Mouse (Mus musculus) monocyte, adult 5-6 weeks (primary cell): ENCODE measurements around the gene Hoxd8. TPM values are rescaled to one million over a fixed set of nuclear protein-coding genes. Genes with fewer than 3 reads are reported as not detected.

ENCODE experiments used
- ATAC-seq: fragments of 153-309, 156-312 bp; replicated peaks from 2 replicates; pipeline ENCODE4 v1.8.0; 2017; ENCODE audit warnings: mild to moderate bottlenecking; ENCODE audit not compliant: low TSS enrichment, insufficient number of reproducible peaks, severe bottlenecking, poor library complexity, low FRiP score
- total RNA-seq: library from RNA; stranded (forward); fragments of 200-1000, 200-491, 200-594 nt; gene quantifications from 3 replicates; pipeline ENCODE4 v1.2.3, GENCODE M21; 2017

Gene Hoxd8
- total RNA-seq, 1 experiment from 2014 or later = not detected

DNA sequence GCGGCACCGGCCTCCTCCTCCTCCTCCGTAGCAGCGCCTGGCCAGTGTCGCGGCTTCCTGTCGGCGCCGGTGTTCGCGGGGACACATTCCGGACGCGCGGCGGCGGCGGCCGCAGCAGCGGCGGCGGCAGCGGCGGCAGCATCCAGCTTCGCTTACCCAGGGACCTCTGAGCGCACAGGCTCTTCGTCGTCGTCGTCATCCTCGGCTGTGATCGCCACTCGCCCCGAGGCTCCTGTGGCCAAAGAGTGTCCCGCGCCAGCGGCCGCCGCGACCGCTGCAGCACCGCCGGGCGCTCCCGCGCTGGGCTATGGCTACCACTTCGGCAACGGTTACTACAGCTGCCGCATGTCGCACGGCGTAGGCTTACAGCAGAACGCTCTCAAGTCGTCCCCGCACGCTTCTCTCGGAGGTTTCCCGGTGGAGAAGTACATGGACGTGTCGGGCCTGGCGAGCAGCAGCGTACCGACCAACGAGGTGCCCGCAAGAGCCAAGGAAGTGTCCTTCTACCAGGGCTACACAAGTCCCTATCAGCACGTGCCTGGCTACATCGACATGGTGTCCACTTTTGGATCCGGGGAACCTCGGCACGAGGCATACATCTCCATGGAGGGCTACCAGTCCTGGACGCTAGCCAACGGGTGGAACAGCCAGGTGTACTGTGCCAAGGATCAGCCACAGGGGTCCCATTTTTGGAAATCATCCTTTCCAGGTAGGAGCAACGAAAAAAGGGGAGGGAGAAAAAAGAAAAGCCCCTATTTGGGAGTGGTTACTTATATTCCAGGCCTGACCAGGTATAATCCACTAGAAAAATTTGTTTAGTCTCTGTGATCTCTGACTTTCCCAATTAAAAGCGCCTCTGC, 35.8 kb upstream of the Hoxd8 start:
- ATAC-seq = no peak

DNA sequence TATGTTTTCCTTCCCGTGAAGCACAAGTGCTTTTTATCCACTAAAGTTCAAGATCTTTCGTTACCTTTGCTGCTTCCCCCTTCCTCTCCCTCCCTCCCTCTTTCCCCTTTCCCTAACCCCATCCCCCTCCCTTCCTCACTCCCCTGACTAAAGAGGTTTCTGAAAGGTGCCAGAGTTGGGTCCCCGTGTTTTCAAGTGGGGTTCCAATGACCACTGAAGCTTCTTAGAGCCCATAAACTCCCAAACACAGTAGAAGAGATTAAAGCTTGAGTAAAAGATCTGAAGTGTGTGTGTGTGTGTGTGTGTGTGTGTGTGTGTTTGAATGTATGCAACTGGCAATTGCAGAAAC, 35.2 kb upstream of the Hoxd8 start:
- ATAC-seq = no peak

DNA sequence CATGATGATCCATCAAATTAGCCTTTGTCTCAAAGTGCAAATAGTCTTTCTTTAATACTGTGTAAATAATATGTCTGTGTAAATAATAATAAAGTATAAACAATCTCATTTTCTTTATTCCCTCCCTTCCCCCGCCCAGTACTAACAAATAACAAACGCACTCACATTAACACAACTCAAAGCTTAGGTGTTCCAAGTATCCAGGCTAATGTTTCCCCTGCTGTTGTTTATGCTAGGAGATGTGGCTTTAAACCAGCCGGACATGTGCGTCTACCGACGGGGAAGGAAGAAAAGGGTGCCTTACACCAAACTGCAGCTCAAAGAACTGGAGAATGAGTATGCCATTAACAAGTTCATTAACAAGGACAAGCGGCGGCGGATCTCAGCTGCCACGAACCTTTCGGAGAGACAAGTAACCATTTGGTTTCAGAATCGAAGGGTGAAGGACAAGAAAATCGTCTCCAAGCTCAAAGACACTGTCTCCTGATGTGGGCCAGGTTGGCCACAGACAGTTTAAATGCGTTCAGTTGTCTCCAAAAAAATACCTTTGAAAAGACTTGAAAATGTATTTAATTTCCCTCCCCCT, 34.7 kb upstream of the Hoxd8 start:
- ATAC-seq = no peak

DNA sequence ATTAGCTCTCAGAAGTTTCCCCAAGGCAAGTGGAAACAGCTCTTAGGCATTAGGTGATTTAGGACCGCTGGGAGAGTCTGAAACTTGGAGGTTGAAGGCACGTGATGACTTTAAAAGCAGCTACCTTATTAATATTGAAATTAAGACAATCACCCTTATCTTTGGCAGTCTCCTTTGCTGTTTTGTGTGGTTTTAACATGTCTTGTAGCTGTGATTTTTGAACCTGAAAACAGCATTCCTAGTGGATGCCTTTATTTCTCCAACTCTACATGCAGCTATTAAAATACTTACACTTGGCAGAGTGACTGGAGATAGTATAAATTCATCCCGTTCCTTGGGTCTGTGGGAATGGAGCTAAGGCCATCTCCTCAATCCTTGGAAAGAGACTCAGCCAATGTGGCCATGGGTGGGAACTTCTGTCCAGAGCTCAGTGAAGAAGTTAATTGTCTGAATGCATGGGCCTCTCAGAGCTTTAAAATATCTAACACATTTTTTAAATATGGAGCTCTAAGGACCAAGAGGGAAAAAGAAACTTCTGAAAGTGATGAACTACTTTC, 33.7 kb upstream of the Hoxd8 start:
- ATAC-seq = no peak

DNA sequence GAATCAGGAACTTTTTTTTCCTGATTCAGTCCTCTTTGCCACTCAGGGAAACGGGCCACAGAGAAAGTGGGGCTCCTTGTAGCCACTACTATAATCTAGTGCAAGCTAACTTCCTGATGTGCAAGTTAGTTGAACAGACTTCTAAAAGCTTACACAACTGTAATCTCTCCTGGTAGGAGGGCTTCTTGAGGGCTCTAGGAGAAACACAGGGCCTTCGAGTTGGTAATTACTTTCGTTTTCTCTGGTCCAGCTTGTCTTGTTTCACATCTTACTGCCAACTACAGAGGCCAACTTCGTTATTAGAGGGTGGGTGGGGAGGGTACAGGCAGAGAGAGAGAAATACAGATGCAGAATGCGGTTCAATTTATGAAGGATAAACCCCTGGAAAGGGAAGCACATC, 32.6 kb upstream of the Hoxd8 start:
- ATAC-seq = no peak

DNA sequence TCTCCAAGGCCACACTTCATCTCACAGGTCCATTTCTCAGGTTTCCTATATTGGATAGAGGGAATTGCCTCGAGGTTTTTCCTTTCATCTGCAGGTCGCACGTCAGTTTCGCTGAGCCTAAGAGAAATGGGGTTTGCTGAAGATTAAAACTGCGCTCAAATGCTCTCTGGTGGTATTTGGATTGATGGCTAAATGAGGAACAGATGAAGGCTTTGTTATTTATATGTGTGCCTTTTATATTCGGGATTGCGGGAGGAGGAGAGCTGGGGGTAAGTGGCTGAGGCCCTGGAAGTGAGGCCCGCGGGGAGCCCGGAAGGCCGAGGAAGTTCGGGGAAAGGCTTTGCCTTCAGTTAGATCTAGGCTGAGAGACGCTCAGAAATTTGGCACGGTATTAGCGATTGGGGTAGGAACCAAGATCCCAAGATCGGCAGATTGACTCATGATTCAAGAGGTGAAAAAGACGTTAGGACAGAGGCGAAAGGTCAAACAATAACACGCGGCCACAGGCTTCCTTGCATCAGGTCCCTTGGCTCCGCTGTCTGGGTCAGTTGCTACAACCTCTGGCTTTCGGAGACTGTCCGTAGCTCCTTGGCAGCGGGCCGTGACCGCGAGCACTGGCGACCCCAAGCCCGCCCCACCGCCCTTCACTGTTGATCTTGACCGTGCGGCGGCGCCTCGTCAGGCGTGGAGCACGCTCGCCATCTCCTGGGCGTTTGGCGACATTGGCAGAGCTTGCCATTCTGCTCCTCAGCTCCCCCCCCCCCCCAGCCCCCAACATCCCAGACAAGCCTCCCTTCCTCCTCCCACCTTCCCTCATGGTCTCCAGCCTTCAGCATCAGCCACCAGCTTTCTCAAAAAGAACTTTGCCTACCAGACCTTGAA, 31.7 kb upstream of the Hoxd8 start:
- peak; percentile 54 for ATAC-seq

DNA sequence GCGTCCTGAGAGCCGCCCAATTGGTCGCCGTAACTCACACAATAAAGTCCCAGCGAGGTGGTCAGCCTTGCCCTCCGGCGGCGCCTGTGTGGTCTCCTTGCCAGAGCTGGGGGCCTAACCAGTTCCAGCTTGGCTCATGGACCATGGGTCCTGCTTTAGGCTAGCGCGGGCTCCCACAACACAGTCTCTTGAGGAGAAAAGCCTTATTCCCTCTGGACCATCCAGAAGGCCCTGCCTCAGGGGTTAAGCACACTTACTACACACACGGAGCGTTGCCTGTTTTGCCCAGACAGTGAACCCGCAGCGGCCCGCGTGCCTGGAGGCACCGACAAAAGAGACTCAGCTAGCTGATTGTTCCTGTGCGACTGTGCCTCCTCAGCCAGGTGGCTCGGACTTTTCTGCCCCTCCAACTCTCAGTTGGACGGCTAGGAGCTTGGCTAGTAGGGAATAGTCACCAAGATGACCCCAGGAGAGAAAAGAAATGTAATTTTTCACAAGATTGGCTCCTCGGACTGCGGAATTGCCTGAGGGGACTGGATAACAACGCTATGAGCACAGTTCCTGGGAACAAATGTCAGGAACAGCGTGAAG, 30.5 kb upstream of the Hoxd8 start:
- ATAC-seq = no peak

DNA sequence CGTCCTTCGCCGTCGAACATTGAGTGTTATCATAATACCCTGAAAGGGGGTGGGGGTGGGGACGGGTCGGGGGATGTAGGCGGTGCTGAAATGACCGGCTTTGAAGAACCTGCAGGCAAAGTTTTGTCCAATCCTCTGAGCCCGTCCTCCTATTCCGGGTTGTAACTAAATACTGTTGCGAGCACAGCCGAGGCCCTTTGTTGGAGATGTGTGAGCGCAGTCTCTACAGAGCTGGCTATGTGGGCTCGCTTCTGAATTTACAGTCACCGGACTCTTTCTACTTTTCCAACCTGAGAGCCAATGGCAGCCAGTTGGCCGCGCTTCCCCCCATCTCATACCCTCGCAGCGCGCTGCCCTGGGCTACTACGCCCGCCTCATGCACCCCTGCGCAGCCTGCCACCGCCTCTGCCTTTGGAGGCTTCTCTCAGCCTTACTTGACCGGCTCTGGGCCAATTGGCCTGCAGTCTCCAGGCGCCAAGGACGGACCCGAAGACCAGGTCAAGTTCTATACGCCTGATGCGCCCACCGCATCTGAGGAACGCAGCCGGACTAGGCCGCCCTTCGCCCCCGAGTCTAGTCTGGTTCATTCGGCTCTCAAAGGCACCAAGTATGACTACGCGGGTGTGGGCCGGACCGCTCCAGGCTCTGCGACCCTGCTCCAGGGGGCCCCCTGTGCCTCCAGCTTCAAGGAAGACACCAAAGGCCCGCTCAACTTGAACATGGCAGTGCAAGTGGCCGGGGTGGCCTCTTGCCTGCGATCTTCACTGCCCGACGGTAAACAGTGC, 29.3 kb upstream of the Hoxd8 start, which contains the start of gene Hoxd12:
TSS of gene Hoxd12 (plus strand) at position 133 of the 785 bp plus-strand sequence.
- ATAC-seq = no peak

DNA sequence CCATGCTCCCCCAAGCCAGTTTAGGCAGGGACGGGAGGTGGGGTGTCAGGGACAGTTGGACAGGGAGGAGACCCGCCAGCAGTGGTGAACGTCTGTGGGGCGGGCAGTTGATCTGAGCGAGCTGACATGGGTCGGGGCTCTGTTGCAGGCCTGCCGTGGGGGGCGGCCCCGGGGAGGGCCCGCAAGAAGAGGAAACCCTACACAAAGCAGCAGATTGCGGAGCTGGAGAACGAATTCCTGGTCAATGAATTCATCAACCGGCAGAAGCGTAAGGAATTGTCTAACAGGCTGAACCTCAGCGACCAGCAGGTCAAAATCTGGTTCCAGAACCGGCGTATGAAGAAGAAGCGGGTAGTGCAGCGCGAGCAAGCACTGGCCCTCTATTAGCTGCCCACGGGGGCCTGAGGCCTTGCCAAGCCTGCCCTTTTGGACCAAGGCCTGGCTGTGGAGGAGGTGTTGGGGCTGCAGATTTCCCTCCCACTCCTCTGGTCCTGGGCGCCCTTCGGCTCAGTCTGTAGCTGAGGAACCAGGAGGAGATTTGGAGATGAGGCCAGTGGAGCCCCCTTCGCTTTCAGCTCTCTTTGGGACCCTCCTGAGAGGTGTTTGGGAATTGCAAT, 28.6 kb upstream of the Hoxd8 start:
- no peak for ATAC-seq

DNA sequence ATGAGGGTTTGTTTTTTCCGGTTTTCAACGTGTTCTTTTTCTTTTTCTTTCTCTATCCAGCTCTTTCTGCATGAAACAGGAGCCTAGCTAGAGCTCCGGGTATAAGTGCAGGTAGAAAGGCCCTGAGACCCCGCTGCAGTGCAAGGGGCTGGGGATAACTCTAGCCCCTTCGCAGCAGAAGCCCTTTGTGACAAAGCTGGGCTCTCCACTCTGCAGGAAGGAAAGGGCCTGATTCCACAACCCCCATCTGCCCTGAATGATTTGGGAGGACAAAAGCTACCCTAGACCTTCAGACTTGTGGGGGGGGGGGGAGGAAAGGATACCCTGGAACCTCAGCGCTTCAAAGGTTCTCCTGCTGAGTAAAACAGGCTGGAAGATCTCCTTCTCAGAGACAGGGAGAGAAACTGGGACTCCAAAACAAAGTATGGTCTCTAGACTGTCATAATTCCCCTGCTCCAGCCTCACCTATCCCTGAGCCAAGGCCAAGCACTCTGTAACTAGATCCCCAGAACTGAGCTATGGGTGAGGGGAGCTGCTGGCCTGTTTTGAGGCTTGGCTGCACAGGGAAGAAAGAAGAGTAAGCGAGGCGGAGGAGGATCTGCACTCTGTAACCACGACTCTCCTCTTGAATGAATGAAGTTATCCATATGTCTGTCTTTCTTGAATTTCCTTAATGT, 27.9 kb upstream of the Hoxd8 start:
- no peak for ATAC-seq

DNA sequence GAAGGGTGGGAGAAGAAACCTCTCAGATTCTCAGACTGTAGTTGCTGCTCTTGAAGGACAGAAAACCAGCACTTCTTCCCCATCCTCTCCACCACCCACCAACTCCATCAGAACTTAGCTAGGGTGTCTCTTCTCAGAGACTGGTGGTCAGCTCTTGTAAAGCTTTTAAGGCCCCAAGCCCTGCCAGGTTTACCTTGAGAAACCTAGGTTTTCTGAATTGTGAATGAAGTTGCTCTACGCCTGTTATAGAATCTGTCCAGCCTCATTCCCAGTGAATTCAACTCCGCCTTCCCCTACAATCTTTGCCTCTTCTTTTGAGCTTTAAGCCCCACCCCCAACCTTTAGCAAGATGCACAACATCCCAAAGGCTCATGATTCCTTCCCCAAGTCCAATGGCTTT, 27.3 kb upstream of the Hoxd8 start:
- ATAC-seq = no peak

DNA sequence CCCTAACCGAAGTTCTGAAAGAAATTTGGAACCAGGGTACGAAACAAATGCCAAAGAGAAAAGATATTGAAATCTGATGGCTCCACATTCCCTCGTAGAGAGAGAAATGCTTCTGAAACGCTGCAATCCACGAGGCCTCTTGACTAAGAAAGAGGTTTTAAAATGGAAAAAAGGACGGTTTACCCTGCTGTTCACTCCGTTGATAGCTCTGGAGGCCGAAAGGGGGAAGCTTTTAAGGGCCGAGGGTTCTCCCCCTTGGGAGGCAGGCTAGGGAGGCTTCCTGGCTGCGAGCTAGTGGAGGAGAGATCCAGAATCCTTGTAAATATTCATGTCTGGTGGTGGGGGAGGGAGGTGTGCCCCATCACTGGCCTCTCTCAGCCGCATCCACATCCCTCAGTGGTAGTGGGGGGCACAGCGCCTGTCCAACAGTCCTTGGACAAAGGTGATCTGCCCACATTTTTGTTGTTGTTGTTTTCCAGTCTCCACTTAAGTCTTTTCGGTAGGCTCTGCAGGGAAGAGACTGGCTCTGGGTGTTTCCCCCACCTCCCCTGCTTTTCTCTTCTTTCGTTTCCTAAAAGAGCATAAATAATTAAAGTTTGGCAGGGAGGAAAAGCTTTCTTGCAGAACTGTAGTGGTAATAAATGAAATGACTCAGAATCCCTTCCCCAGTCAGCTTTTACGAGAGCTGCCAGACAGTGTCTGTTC, 25.4 kb upstream of the Hoxd8 start, which contains the start of gene Hoxd11:
TSS of gene Hoxd11 (plus strand) at position 667 of the 705 bp plus-strand sequence.
- ATAC-seq = no peak

DNA sequence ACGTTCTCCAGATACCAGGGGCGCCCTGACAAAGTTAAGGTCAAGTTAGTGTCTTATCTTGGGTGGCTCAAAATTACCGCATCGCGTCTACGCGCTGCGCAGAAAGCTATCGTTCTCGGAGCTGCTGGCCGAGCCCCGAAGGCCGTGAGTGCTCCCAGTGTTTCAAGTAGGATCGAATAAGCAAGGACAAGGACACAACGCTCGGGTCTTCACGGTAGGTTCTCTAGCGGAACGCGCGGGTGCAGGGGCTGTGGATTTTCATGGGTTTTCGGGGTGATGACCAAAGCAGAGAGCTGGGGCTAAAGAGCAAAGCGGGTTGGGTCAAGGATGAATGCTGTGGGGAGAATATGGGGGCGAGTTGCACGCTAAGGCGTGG, 24.8 kb upstream of the Hoxd8 start:
- ATAC-seq = no peak

DNA sequence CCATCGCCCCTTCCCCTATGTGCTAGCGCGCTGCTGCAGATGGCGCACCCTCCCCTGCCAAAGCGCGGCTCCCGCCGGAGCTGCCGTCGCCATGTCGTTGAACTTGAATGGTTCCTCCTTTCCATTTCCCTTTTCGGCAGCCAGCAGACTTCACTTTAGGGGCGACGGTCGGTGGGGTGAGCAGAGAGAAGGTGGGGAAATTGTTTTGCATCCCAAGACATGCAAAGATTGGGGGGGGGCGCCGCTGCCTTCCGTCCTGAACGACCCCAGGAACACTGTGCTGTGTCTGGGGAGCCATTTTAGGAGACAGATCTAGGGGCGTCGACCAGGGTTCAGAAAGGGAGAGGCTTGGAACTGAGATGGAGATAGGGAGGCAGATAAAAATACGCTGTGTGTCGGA, 24.4 kb upstream of the Hoxd8 start:
- ATAC-seq = no peak

DNA sequence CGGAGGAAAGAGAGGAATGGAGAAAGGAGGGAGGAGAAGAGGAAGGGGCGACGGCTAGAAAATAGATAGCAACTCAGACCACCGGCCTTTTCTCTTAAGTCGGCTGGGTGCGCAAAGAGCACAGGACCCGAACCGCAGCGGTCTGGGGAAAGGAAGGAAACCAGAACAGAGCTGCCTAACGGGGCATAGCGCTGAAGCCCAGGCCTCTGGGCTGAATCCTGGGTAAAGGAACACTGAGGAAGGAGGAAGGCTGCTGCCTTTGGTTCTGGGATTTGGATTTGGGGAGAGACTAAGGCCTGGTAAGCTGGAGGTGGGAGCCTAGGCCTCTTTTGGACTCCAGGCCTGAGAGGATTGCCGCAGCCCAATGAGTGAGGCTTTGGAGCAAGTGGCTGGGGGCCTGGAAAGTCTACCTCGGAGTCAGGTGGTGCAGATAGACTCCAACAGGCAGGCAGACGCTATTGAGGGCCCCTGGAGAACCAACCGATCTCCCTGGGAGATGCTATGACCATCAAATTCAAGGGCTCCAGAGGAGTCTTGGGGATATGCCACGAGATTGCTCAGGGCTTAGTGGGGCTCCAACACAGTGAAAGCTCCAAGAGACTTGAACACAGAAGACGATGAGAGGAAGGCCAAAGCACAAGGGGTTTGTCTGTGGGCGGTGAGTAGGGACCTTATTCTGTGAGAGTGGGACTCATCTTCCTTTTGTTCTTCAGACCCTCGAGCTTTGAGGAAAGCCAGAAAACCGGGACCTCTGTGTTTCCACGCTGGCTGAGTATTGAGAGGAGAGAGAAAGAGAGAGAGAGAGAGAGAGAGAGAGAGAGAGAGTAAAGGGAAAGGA, 23.6 kb upstream of the Hoxd8 start:
- no peak for ATAC-seq
